Mouse (Mus musculus) urinary bladder, postnatal 36 days (tissue): ENCODE data around the gene Rad17.

ENCODE experiments used
- DNase-seq, 2 experiments: peaks; one replicate each; pipeline ENCODE4 v3.0.0; 2022; ENCODE audit warnings: low spot score in 2 of 2, mixed read lengths in 1 of 2

Gene Rad17

GRCm38 (mm10) chr13:100650550-100651438 is at the start of gene Rad17, which contains the start of gene Ak6:
Rad17 (minus strand) TSS chr13:100651051.
Ak6 (plus strand) TSS chr13:100650979.
- peak; percentile 91 to 92 for DNase-seq

- DNase-seq, result no peak
Observed at GRCm38 (mm10) chr13:100698866-100699265, 48.0 kb upstream of the Rad17 start.

- no peak for DNase-seq
Observed at GRCm38 (mm10) chr13:100697541-100697940, 46.7 kb upstream of the Rad17 start.

- no peak for DNase-seq
Observed at GRCm38 (mm10) chr13:100687513-100687912, 36.7 kb upstream of the Rad17 start.

GRCm38 (mm10) chr13:100684355-100684754 is 33.5 kb upstream of the Rad17 start:
- no peak for DNase-seq

GRCm38 (mm10) chr13:100682837-100683236 is 32.0 kb upstream of the Rad17 start:
- DNase-seq, result no peak

GRCm38 (mm10) chr13:100681615-100682014 is 30.8 kb upstream of the Rad17 start:
- DNase-seq, result no peak

- DNase-seq, result no peak
Observed at GRCm38 (mm10) chr13:100675936-100676635, 25.2 kb upstream of the Rad17 start.

GRCm38 (mm10) chr13:100670181-100670741 is 19.4 kb upstream of the Rad17 start:
- no peak for DNase-seq

GRCm38 (mm10) chr13:100669291-100670022 is 18.6 kb upstream of the Rad17 start, which contains the start of gene Ccdc125:
Ccdc125 (plus strand) TSS chr13:100669717.
- DNase-seq, result peak; percentile 18 to 39

GRCm38 (mm10) chr13:100659864-100660456 is 9.1 kb upstream of the Rad17 start:
- peak in 1 of 2 experiments; percentile 40 for DNase-seq

- DNase-seq, result no peak
Observed at GRCm38 (mm10) chr13:100658091-100658490, 7.2 kb upstream of the Rad17 start.

- no peak for DNase-seq
Observed at GRCm38 (mm10) chr13:100651439-100652186, 762 bp upstream of the Rad17 start, which contains the start of gene Taf9. Taf9 (plus strand) TSS chr13:100651579.

GRCm38 (mm10) chr13:100648223-100648622 is 2.6 kb downstream of the Rad17 start:
- no peak for DNase-seq

- DNase-seq, result no peak
Observed at GRCm38 (mm10) chr13:100642471-100643209, 8.2 kb downstream of the Rad17 start.

GRCm38 (mm10) chr13:100634106-100634691 is 16.7 kb downstream of the Rad17 start:
- no peak for DNase-seq

- no peak for DNase-seq
Observed at GRCm38 (mm10) chr13:100622241-100622640, 28.6 kb downstream of the Rad17 start.

GRCm38 (mm10) chr13:100617583-100617982 is 33.3 kb downstream of the Rad17 start:
- no peak for DNase-seq
